Mouse (Mus musculus): Measurements from ENCODE around the gene Klhl7.
"Not testable (repeated sequence)": the region's sequence is repeated elsewhere in the genome, so short reads cannot be mapped to it uniquely, and the experiment has no call there.

Gene Klhl7

GRCm38 (mm10) chr5:24095881-24096280, 4.5 kb upstream of the Klhl7 start:
- DNase-seq: no peak

- DNase-seq: peak; percentile 45
Measured at GRCm38 (mm10) chr5:24100810-24101311, 456 bp downstream of the Klhl7 start.

GRCm38 (mm10) chr5:24101446-24102140, 1.2 kb downstream of the Klhl7 start:
- peak; percentile 28 for DNase-seq

- not testable (repeated sequence) for DNase-seq
Measured at GRCm38 (mm10) chr5:24103235-24103634, 2.8 kb downstream of the Klhl7 start.

- DNase-seq: no peak
Measured at GRCm38 (mm10) chr5:24103841-24104240, 3.4 kb downstream of the Klhl7 start.

GRCm38 (mm10) chr5:24107071-24107739, 6.8 kb downstream of the Klhl7 start:
- DNase-seq: no peak

- no peak for DNase-seq
Measured at GRCm38 (mm10) chr5:24107740-24108098, 7.3 kb downstream of the Klhl7 start.

GRCm38 (mm10) chr5:24110068-24110467, 9.7 kb downstream of the Klhl7 start:
- no peak for DNase-seq

- peak; percentile 23 for DNase-seq
Measured at GRCm38 (mm10) chr5:24112116-24112903, 11.9 kb downstream of the Klhl7 start.

- DNase-seq: no peak
Measured at GRCm38 (mm10) chr5:24122221-24122620, 21.8 kb downstream of the Klhl7 start.

GRCm38 (mm10) chr5:24124175-24124574, 23.8 kb downstream of the Klhl7 start:
- DNase-seq: no peak

- no peak for DNase-seq
Measured at GRCm38 (mm10) chr5:24124579-24125276, 24.3 kb downstream of the Klhl7 start.

GRCm38 (mm10) chr5:24125910-24126636, 25.7 kb downstream of the Klhl7 start:
- DNase-seq: no peak

GRCm38 (mm10) chr5:24126967-24127366, 26.6 kb downstream of the Klhl7 start:
- DNase-seq: no peak

GRCm38 (mm10) chr5:24146964-24147363, 46.6 kb downstream of the Klhl7 start:
- no peak for DNase-seq

GRCm38 (mm10) chr5:24152199-24152598, 51.8 kb downstream of the Klhl7 start:
- DNase-seq: no peak

- DNase-seq: no peak
Measured at GRCm38 (mm10) chr5:24156774-24157173, 56.4 kb downstream of the Klhl7 start.

- peak; percentile 96 for DNase-seq
Measured at GRCm38 (mm10) chr5:24164789-24165445, 64.5 kb downstream of the Klhl7 start, which contains the start of gene Nupl2. TSS of gene Nupl2 (plus strand) at chr5:24164963.

- no peak for DNase-seq
Measured at GRCm38 (mm10) chr5:24167263-24167662, 66.9 kb downstream of the Klhl7 start.

GRCm38 (mm10) chr5:24169881-24170280, 69.5 kb downstream of the Klhl7 start:
- no peak for DNase-seq

GRCm38 (mm10) chr5:24172092-24172491, 71.7 kb downstream of the Klhl7 start:
- peak; percentile 65 for DNase-seq

Data from layer of hippocampus, adult 9-11 months (tissue).